Mouse (Mus musculus): ENCODE measurements around the gene Kif3a.

Gene Kif3a

GRCm38 (mm10) chr11:53567224-53568014, at the start of gene Kif3a:
Gene Kif3a (plus strand): TSS chr11:53567379.
- DNase-seq (ENCODE audit: low read depth, low spot score) = peak; percentile 97

- DNase-seq (ENCODE audit: low read depth, low spot score) = no peak
Measured at GRCm38 (mm10) chr11:53518759-53519158, 48.4 kb upstream of the Kif3a start.

GRCm38 (mm10) chr11:53519207-53520121, 47.7 kb upstream of the Kif3a start, which contains the start of gene Sept8:
Gene Sept8 (plus strand): TSS chr11:53519257.
- DNase-seq (ENCODE audit: low read depth, low spot score) = no peak

- peak; percentile 74 for DNase-seq (ENCODE audit: low read depth, low spot score)
Measured at GRCm38 (mm10) chr11:53520122-53520978, 46.8 kb upstream of the Kif3a start.

GRCm38 (mm10) chr11:53521120-53521820, 45.9 kb upstream of the Kif3a start:
- DNase-seq (ENCODE audit: low read depth, low spot score) = no peak

- DNase-seq (ENCODE audit: low read depth, low spot score) = no peak
Measured at GRCm38 (mm10) chr11:53521821-53522131, 45.4 kb upstream of the Kif3a start.

- no peak for DNase-seq (ENCODE audit: low read depth, low spot score)
Measured at GRCm38 (mm10) chr11:53522362-53522761, 44.8 kb upstream of the Kif3a start.

- DNase-seq (ENCODE audit: low read depth, low spot score) = no peak
Measured at GRCm38 (mm10) chr11:53522930-53523329, 44.2 kb upstream of the Kif3a start.

- DNase-seq (ENCODE audit: low read depth, low spot score) = no peak
Measured at GRCm38 (mm10) chr11:53523545-53524405, 43.4 kb upstream of the Kif3a start.

GRCm38 (mm10) chr11:53524905-53525304, 42.3 kb upstream of the Kif3a start:
- no peak for DNase-seq (ENCODE audit: low read depth, low spot score)

- no peak for DNase-seq (ENCODE audit: low read depth, low spot score)
Measured at GRCm38 (mm10) chr11:53525461-53525860, 41.7 kb upstream of the Kif3a start.

GRCm38 (mm10) chr11:53528397-53529252, 38.6 kb upstream of the Kif3a start:
- DNase-seq (ENCODE audit: low read depth, low spot score) = no peak

GRCm38 (mm10) chr11:53529253-53529557, 38.0 kb upstream of the Kif3a start:
- peak; percentile 77 for DNase-seq (ENCODE audit: low read depth, low spot score)

GRCm38 (mm10) chr11:53530001-53530400, 37.2 kb upstream of the Kif3a start:
- no peak for DNase-seq (ENCODE audit: low read depth, low spot score)

GRCm38 (mm10) chr11:53531578-53532230, 35.5 kb upstream of the Kif3a start:
- DNase-seq (ENCODE audit: low read depth, low spot score) = no peak

- no peak for DNase-seq (ENCODE audit: low read depth, low spot score)
Measured at GRCm38 (mm10) chr11:53532231-53532620, 35.0 kb upstream of the Kif3a start.

- DNase-seq (ENCODE audit: low read depth, low spot score) = no peak
Measured at GRCm38 (mm10) chr11:53539002-53539491, 28.1 kb upstream of the Kif3a start.

GRCm38 (mm10) chr11:53540394-53540793, 26.8 kb upstream of the Kif3a start:
- DNase-seq (ENCODE audit: low read depth, low spot score) = no peak

GRCm38 (mm10) chr11:53541222-53541621, 26.0 kb upstream of the Kif3a start:
- DNase-seq (ENCODE audit: low read depth, low spot score) = no peak
